Comparison of ENCODE assay signal across 9 mouse cellular contexts in genomic region chr4:34992866-34993638, GRCm38 (mm10).
DNase-seq lines count a peak whose midpoint lies in the region; ATAC-seq lines count a peak whose summit lies in the region.
"Had no signal": no experiment of that assay in that cellular context is flagged by ENCODE, and none has a peak within 500 bp of the region (broad histone marks: within the 10 kb centered on the region; RNA-seq: fewer than 3 reads in every experiment).

No protein-coding gene starts in this region.

- H3K9ac ChIP-seq in heart, embryonic 11.5 days (ENCODE audit: low read depth, low read length): no peak overlapping the region
- H3K9ac ChIP-seq in embryonic facial prominence, embryonic 14.5 days (ENCODE audit: low read depth, low read length): 0 out of 2 replicates have a peak overlapping the region, but pooled peaks have one; percentile 16
- no peak overlapping the region for H3K9ac ChIP-seq in intestine, embryonic 15.5 days
- H3K9ac ChIP-seq: liver, embryonic 15.5 days had no signal

- no peaks in the 10 kb centered on the region for H3K9me3 ChIP-seq in heart, embryonic 11.5 days (replicated peaks; ENCODE audit: control insufficient read depth, low read length)
- H3K9me3 ChIP-seq in heart, embryonic 10.5 days: no peaks in the 10 kb centered on the region
- H3K9me3 ChIP-seq in embryonic facial prominence, embryonic 14.5 days (ENCODE audit: control insufficient read depth, low read length): no peaks in the 10 kb centered on the region
- H3K9me3 ChIP-seq in intestine, embryonic 15.5 days: no peaks in the 10 kb centered on the region
- H3K9me3 ChIP-seq: liver, embryonic 15.5 days had no signal

- no peak for DNase-seq in heart, embryonic 10.5 days (ENCODE audit: low spot score)
- peak; percentile 97 for DNase-seq in embryonic facial prominence, embryonic 14.5 days (ENCODE audit: low spot score)
- peak; percentile 57 for DNase-seq in neural tube, embryonic 10.5 days (ENCODE audit: extremely low spot score, low spot score)
- no peak for DNase-seq in spleen, postnatal 4 days (ENCODE audit: low spot score in 2 of 2)
- no peak for DNase-seq in left cerebral cortex, adult 18-20 months (ENCODE audit: low spot score in 2 of 2)

- H3K36me3 ChIP-seq in heart, embryonic 11.5 days (ENCODE audit: control insufficient read depth, insufficient read depth, low read length): no peaks in the 10 kb centered on the region
- H3K36me3 ChIP-seq in heart, embryonic 10.5 days: no peaks in the 10 kb centered on the region
- no peaks in the 10 kb centered on the region for H3K36me3 ChIP-seq in embryonic facial prominence, embryonic 14.5 days (ENCODE audit: control insufficient read depth, insufficient read depth, low read length)
- no peaks in the 10 kb centered on the region for H3K36me3 ChIP-seq in intestine, embryonic 15.5 days
- H3K36me3 ChIP-seq: liver, embryonic 15.5 days had no signal

- H3K4me3 ChIP-seq in heart, embryonic 11.5 days (ENCODE audit: low read depth, low read length): no peak overlapping the region
- H3K4me3 ChIP-seq in heart, embryonic 10.5 days: no peak overlapping the region
- 0 out of 2 replicates have a peak overlapping the region, but pooled peaks have one; percentile 3 for H3K4me3 ChIP-seq in embryonic facial prominence, embryonic 14.5 days (ENCODE audit: low read depth, low read length)
- H3K4me3 ChIP-seq in intestine, embryonic 15.5 days (replicated peaks): no peak overlapping the region
- H3K4me3 ChIP-seq: liver, embryonic 15.5 days had no signal

- peaks cover 17% of the 10 kb centered on the region; the same call in 1 of the 2 replicates for H3K4me1 ChIP-seq in heart, embryonic 11.5 days (ENCODE audit: control insufficient read depth, insufficient read depth, low read length)
- peaks cover 34% of the 10 kb centered on the region for H3K4me1 ChIP-seq in heart, embryonic 10.5 days
- peaks cover 21% of the 10 kb centered on the region for H3K4me1 ChIP-seq in embryonic facial prominence, embryonic 14.5 days (ENCODE audit: control insufficient read depth, insufficient read depth, low read length)
- H3K4me1 ChIP-seq in intestine, embryonic 15.5 days (replicated peaks): peaks cover 25% of the 10 kb centered on the region

- H3K27me3 ChIP-seq in heart, embryonic 11.5 days (ENCODE audit: control insufficient read depth, insufficient read depth, low read length): peaks cover 4% of the 10 kb centered on the region; the same call in 1 of the 2 replicates
- H3K27me3 ChIP-seq in heart, embryonic 10.5 days (ENCODE audit: insufficient read depth, poor library complexity, severe bottlenecking): no peaks in the 10 kb centered on the region
- H3K27me3 ChIP-seq in embryonic facial prominence, embryonic 14.5 days (replicated peaks; ENCODE audit: control insufficient read depth, insufficient read depth, low read length): no peaks in the 10 kb centered on the region
- no peaks in the 10 kb centered on the region for H3K27me3 ChIP-seq in intestine, embryonic 15.5 days (replicated peaks)
- H3K27me3 ChIP-seq: liver, embryonic 15.5 days had no signal

- H3K4me2 ChIP-seq in heart, embryonic 11.5 days: peak overlapping the region; percentile 34
- H3K4me2 ChIP-seq in embryonic facial prominence, embryonic 14.5 days (ENCODE audit: low read depth, low read length): peak overlapping the region; percentile 40
- peak overlapping the region; percentile 28 for H3K4me2 ChIP-seq in intestine, embryonic 15.5 days (replicated peaks)
- H3K4me2 ChIP-seq: liver, embryonic 15.5 days had no signal

- 41% methylated on average over 22 of the region's 22 CpGs for WGBS in heart, embryonic 11.5 days (ENCODE audit: insufficient replicate concordance)
- 45% methylated on average over 22 of the region's 22 CpGs for WGBS in heart, embryonic 10.5 days
- WGBS in embryonic facial prominence, embryonic 14.5 days: 23% methylated on average over 22 of the region's 22 CpGs
- 33% methylated on average over 22 of the region's 22 CpGs for WGBS in intestine, embryonic 15.5 days

- ATAC-seq in heart, embryonic 11.5 days (replicated peaks; ENCODE audit: insufficient number of reproducible peaks, low FRiP score, low TSS enrichment): no peak
- ATAC-seq in embryonic facial prominence, embryonic 14.5 days (ENCODE audit: low read depth): peak; percentile 79
- ATAC-seq in intestine, embryonic 15.5 days: peak; percentile 29; the same call in 1 of the 2 replicates
- ATAC-seq in granulocyte monocyte progenitor cell, adult 5-6 weeks (replicated peaks; ENCODE audit: poor library complexity, severe bottlenecking): no peak

- no peak overlapping the region for H3K27ac ChIP-seq in heart, embryonic 11.5 days (ENCODE audit: low read depth, low read length)
- H3K27ac ChIP-seq in heart, embryonic 10.5 days: no peak overlapping the region
- H3K27ac ChIP-seq in embryonic facial prominence, embryonic 14.5 days (replicated peaks; ENCODE audit: low read depth, low read length): peak overlapping the region; percentile 61
- H3K27ac ChIP-seq in intestine, embryonic 15.5 days: peak overlapping the region; percentile 40; the same call in 1 of the 2 replicates
- H3K27ac ChIP-seq: liver, embryonic 15.5 days had no signal

Comparison
In these comparisons a context has a peak if more than half of its experiments do, and no peak if none do; other contexts are left out.
1. ATAC-seq: peak in embryonic facial prominence, embryonic 14.5 days (single experiment) and intestine, embryonic 15.5 days (single experiment); none in heart, embryonic 11.5 days (single experiment) and granulocyte monocyte progenitor cell, adult 5-6 weeks (single experiment).
2. H3K27ac ChIP-seq: peak in embryonic facial prominence, embryonic 14.5 days (single experiment) and intestine, embryonic 15.5 days (single experiment); none in heart, embryonic 11.5 days (single experiment) and heart, embryonic 10.5 days (single experiment).
3. DNase-seq: peak in embryonic facial prominence, embryonic 14.5 days (single experiment) and neural tube, embryonic 10.5 days (single experiment); none in heart, embryonic 10.5 days (single experiment), spleen, postnatal 4 days (0 of 2) and left cerebral cortex, adult 18-20 months (0 of 2).
4. Peak in every context shown above with its lines, with median percentiles within 50 percentile points of each other: H3K4me2 ChIP-seq.